Mouse (Mus musculus) erythroblast, embryonic 14.5 days (primary cell): ENCODE data around the gene Rab34.

Experiments used
- GATA1 ChIP-seq: IDR thresholded peaks from 2 replicates; pipeline ENCODE4 v1.6.1; 2012; ENCODE audit warnings: low read length, inconsistent platforms, mixed read lengths
- TAL1 ChIP-seq: IDR thresholded peaks from 3 replicates; pipeline ENCODE4 v1.6.1; 2012; ENCODE audit warnings: low read length, inconsistent platforms, mixed read lengths

DNA sequence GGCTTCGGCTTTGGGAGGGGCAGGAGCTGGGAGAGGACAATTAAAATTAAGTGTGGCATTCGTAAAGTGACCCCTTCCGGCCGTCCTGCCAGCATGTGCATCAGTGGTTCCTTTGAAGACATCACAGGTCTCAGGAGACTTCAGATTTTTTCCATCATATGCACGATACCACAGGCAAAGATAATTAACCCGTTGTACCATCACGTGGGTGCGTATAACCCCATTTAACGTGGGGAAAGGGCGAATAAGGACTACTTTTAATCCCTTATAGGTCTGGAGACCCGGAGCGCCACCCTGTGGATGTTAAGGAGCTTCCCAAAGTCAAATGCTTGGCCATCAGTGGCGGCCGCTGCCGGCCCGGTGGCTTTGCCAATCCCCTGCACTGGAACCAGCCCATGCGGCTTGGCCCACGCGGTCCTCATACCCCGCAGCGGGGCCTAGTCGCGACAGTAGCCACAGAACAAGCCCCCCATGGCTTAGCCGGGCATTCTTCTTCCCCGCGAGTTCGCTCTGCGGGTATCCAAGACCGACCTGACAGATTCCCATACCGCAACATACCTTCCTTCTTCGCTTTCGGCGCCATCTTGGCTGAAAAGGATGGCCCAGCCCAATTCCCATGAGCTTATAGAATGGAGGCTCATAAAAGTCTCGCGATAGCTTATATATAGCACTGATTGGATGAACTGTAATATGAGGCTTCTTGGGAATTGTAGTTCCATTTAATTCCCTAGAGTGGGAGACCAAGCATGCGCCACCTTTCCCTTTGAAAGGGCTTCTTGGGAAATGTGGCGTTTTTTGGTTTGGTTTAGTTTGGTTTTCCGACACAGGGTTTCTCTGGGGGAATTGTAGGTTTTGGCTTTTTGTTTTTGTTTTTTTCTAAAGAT is 5.0 kb upstream of the Rab34 start, which contains the start of gene Rpl23a:
- no peak for TF ChIP-seq GATA1
- no peak for TF ChIP-seq TAL1
